Mouse (Mus musculus): ENCODE results near the gene Tnfrsf25. TPM values are rescaled to one million over a fixed set of nuclear protein-coding genes. Genes with fewer than 3 reads are reported as not detected.
A peak's percentile ranks its signal among the peaks of the same experiment; 100 is the strongest.

The Tnfrsf25 gene
- total and polyA plus RNA-seq, 2 experiments from 2014 or later, result 0.49 to 0.99 TPM

DNA sequence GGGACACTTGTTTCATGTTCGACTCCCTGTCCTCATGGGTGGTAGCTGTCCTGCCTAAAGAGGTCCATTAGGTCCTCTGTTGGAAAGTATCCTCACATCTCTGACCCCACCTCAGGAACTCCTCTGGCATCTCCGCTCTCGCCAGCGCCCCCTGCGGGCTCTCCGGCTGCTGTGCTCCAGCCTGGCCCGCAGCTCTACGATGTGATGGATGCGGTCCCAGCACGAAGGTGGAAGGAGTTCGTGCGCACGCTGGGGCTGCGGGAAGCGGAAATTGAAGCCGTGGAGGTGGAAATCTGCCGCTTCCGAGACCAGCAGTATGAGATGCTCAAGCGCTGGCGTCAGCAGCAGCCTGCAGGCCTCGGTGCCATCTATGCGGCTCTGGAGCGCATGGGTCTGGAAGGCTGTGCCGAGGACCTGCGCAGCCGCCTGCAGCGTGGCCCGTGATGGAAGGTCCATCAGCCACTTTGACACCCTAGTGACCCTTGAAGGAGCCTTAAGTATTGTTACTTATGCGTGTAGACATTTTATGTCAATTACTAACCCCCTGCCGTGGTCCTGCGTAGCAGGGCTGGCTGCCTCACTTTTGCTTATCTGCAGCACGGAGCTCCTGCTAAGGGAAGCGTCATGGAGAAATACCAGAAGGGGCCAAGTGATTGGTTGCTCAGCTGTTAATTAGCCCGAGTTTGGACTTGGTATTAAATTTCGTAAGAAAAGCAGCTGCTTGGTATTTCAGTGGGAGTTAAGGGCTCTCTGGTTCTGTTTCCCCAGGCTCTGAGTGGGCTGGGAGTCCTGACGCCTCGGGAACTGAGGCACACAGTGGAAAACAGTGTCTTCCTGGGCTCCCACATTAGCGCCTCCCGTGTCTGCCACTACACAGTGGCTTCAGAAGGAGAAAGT lies 3.9 kb downstream of the Tnfrsf25 start:
- Histone ChIP-seq H3K4me1 (ENCODE audit: insufficient read depth, low read length) (0 out of 2 replicates have a peak, but pooled peaks cover 3% of the 10 kb centered on the region), H3K4me2 (ENCODE audit: low read depth, low read length, poor library complexity, severe bottlenecking) (peak overlapping the region; percentile 30), H3K27ac (ENCODE audit: low read depth, low read length) (no peak overlapping the region), H3K4me3 (ENCODE audit: low read depth, low read length) (no peak overlapping the region), H3K36me3 (ENCODE audit: insufficient read depth, low read length) (0 out of 2 replicates have a peak, but pooled peaks cover 6% of the 10 kb centered on the region), H3K9me3 (ENCODE audit: low read length) (no peaks in the 10 kb centered on the region), H3K27me3 (ENCODE audit: insufficient read depth, low read length) (peaks cover 89% of the 10 kb centered on the region), H3K9ac (replicated peaks; ENCODE audit: low read length, poor library complexity, severe bottlenecking) (no peak overlapping the region)
- WGBS, result 9% methylated on average over 39 of the region's 39 CpGs
- peak; percentile 67 for TF ChIP-seq CTCF (IDR thresholded peaks at IDR 0.05)
- DNase-seq (ENCODE audit: low spot score) (peak; percentile 52), ATAC-seq (ENCODE audit: low FRiP score) (no peak)

DNA sequence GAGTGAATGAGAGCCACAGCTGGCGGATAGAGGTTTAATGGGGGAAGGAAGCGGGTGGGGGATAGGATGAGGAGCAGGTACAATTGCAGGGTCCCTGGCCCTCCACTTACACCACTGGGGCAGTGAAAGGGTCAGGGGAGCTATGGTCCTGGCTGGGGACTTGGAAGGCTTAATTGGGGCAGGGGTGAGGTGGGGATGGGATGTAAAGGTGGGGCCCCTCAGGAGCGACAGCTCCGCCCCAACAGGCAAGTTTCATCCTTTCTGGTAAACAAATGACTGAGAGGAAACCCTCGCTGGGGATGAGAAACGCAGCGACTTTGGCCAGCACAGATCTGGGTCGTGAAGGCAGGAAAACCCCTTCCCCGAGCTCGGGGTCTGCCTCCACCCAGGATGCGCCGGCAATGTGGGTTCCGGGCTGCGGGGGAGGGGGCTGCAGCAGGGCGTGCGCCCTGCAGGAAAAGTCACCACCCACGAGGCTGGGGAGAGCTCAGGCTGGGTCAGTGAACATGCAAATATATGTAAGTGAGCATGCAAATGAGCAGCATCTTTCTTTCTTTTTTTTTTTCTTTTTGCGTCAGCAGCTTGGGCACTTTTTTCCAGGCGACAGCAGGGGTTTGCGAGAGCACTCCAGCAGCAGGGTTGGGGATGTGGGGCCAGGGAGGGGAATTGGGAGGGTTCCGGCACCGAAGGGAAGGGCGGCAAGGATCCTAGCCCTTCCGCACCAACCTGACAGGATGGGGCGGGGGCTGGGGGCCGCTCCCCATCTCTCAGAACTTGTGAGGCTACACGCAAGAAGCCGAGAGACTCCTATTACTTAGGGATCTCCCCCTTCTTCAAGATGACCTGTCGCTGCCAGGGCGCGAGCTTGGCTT lies 4.8 kb downstream of the Tnfrsf25 start:
- Histone ChIP-seq H3K27ac (ENCODE audit: low read depth, low read length) (no peak overlapping the region), H3K27me3 (ENCODE audit: insufficient read depth, low read length) (peaks cover 89% of the 10 kb centered on the region), H3K9ac (replicated peaks; ENCODE audit: low read length, poor library complexity, severe bottlenecking) (no peak overlapping the region), H3K4me3 (ENCODE audit: low read depth, low read length) (no peak overlapping the region), H3K36me3 (ENCODE audit: insufficient read depth, low read length) (no peaks in the 10 kb centered on the region), H3K4me1 (ENCODE audit: insufficient read depth, low read length) (0 out of 2 replicates have a peak, but pooled peaks cover 5% of the 10 kb centered on the region), H3K9me3 (ENCODE audit: low read length) (no peaks in the 10 kb centered on the region), H3K4me2 (ENCODE audit: low read depth, low read length, poor library complexity, severe bottlenecking) (peak overlapping the region; percentile 19; the same call in 1 of the 2 replicates)
- 2% methylated on average over 31 of the region's 31 CpGs for WGBS
- no peak for TF ChIP-seq CTCF (IDR thresholded peaks at IDR 0.05)
- ATAC-seq (ENCODE audit: low FRiP score), result no peak
- no peak for DNase-seq (ENCODE audit: low spot score)

DNA sequence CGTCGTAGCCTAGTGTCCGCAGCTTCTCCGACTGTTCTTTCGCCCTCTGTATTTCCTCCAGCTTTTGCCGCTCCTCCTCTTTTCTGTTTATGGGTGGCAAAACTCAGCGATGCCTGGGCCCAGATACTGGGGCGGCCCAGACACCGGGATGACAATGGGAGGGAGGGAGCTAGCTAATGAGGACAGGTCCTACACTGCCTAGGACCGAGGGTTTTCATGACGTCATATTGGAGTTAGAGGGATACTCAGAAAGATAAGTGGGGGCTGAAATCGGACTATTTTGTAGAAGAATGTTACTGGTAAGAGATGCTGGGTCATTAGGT lies 5.4 kb downstream of the Tnfrsf25 start:
- no peak overlapping the region for H3K4me3 ChIP-seq (ENCODE audit: low read depth, low read length)
- no peaks in the 10 kb centered on the region for H3K9me3 ChIP-seq (ENCODE audit: low read length)
- no peak overlapping the region for H3K9ac ChIP-seq (replicated peaks; ENCODE audit: low read length, poor library complexity, severe bottlenecking)
- DNase-seq (ENCODE audit: low spot score), result no peak
- H3K36me3 ChIP-seq (ENCODE audit: insufficient read depth, low read length), result no peaks in the 10 kb centered on the region
- WGBS, result 3% methylated on average over 12 of the region's 12 CpGs
- H3K27ac ChIP-seq (ENCODE audit: low read depth, low read length), result no peak overlapping the region
- peaks cover 89% of the 10 kb centered on the region for H3K27me3 ChIP-seq (ENCODE audit: insufficient read depth, low read length)
- no peak for TF ChIP-seq CTCF (IDR thresholded peaks at IDR 0.05)
- peak overlapping the region; percentile 19; the same call in 1 of the 2 replicates for H3K4me2 ChIP-seq (ENCODE audit: low read depth, low read length, poor library complexity, severe bottlenecking)
- peaks cover 11% of the 10 kb centered on the region; the same call in 1 of the 2 replicates for H3K4me1 ChIP-seq (ENCODE audit: insufficient read depth, low read length)
- ATAC-seq (ENCODE audit: low FRiP score), result no peak

DNA sequence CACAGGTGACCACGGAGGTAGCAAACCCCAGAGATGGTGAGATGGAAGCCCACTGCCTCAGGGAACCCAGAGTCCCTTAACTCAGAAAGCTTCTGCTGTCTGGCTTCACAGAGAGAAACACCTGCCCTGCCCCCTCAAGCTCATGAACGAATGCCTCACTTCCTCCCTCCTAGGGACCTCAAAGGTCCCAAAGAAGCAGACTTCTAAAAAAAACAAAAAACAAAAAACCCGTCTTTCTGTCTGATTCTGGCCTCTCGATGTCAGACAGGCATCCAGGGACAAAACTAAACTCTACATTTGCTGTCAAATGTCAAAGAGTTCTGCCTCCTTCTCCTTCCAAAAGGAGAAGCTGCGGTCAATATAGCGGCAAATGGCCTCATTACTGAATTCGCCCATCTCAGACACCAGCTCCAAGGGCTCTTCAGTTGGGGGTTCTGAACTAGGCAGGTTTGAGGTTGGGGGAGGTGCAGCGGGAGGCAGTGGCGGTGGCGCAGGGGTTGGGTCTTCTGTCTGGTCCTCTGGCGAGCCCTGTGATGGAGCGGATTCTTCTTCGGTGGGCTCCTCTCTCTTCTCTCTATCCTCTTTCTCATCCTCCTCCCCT lies 8.7 kb downstream of the Tnfrsf25 start:
- Histone ChIP-seq H3K9ac (replicated peaks; ENCODE audit: low read length, poor library complexity, severe bottlenecking) (no peak overlapping the region), H3K27ac (ENCODE audit: low read depth, low read length) (no peak overlapping the region), H3K4me1 (ENCODE audit: insufficient read depth, low read length) (peaks cover 11% of the 10 kb centered on the region; the same call in 1 of the 2 replicates), H3K36me3 (ENCODE audit: insufficient read depth, low read length) (no peaks in the 10 kb centered on the region), H3K9me3 (ENCODE audit: low read length) (no peaks in the 10 kb centered on the region), H3K27me3 (ENCODE audit: insufficient read depth, low read length) (peaks cover 91% of the 10 kb centered on the region), H3K4me3 (ENCODE audit: low read depth, low read length) (no peak overlapping the region), H3K4me2 (ENCODE audit: low read depth, low read length, poor library complexity, severe bottlenecking) (no peak overlapping the region)
- no peak for ATAC-seq (ENCODE audit: low FRiP score)
- 11% methylated on average over 13 of the region's 13 CpGs for WGBS
- TF ChIP-seq CTCF (IDR thresholded peaks at IDR 0.05), result no peak
- DNase-seq (ENCODE audit: low spot score), result no peak

DNA sequence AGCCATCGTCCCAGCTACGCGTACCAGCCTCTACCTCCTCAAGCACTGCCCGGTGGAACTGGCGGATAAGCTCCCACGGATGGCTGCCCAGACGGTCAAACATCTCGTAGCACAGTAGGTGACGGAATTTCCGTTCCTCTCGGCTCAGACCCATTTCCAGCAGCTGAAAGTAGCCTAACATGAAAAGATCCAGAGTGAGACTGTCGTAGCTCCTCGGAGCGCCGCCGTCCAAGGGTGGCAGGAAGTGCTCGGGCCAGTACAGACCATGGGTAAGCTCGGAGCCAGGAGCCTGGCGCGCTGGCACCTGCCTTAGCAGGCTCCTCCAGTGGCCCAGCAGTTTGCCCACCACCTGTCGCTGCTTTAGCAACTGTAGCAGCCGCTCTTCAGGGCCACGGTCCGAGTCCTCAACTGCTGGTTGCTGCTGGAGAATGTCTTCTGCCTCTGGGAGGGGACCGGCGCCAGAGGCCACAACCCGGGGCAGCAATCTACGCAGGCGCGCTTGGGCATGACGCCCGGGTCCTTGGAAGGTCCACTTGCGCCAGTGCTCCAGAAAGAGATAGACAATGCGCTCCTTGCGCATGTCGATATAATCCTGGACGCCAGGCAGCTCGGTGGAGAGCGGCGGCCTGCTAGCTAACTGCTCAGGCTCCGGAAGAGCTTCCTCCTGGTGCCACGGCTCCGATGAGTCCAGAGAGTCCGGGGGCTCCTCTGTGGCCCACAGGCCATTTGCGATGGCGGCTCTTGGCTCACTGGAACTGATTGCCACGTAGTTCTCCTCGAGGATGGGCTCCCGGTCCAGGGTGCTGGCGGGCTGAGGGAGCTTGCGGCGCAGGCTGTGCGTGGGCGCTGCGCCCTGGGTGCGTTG lies 9.7 kb downstream of the Tnfrsf25 start:
- peaks cover 92% of the 10 kb centered on the region for H3K27me3 ChIP-seq (ENCODE audit: insufficient read depth, low read length)
- ATAC-seq (ENCODE audit: low FRiP score) (no peak), DNase-seq (ENCODE audit: low spot score) (no peak)
- peaks cover 11% of the 10 kb centered on the region; the same call in 1 of the 2 replicates for H3K4me1 ChIP-seq (ENCODE audit: insufficient read depth, low read length)
- WGBS, result 4% methylated on average over 56 of the region's 56 CpGs
- H3K9ac ChIP-seq (replicated peaks; ENCODE audit: low read length, poor library complexity, severe bottlenecking), result 0 out of 2 replicates have a peak overlapping the region, but pooled peaks have one; percentile 24
- TF ChIP-seq CTCF (IDR thresholded peaks at IDR 0.05), result no peak
- no peaks in the 10 kb centered on the region for H3K36me3 ChIP-seq (ENCODE audit: insufficient read depth, low read length)
- H3K9me3 ChIP-seq (ENCODE audit: low read length), result no peaks in the 10 kb centered on the region
- peak overlapping the region; percentile 28 for H3K4me3 ChIP-seq (ENCODE audit: low read depth, low read length)
- H3K27ac ChIP-seq (ENCODE audit: low read depth, low read length), result no peak overlapping the region
- H3K4me2 ChIP-seq (ENCODE audit: low read depth, low read length, poor library complexity, severe bottlenecking), result peak overlapping the region; percentile 49
